Mouse (Mus musculus): ENCODE data around the gene Dot1l. TPM values are rescaled to one million over a fixed set of nuclear protein-coding genes. Genes with fewer than 3 reads are reported as not detected.

Gene Dot1l
- polyA plus RNA-seq, 1 experiment = 20.6 TPM

DNA sequence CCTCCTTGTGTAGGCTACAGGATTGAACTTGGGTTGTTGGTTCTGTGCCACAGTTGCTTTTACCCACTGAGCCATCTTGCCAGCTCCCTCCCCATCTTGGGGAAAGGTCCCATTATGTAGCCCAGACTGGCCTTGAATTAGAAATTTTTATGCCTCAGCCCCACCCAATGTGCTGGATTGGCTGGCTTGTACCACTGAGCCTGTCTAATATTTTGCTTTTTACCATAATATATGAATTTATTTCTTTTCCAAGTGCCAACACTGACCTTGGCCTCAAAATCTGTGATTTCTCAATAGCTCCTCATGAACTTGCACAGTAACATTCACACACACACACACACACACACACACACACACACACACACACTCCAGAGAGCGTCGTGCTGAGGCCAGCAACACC lies 10.7 kb downstream of the Dot1l start:
- H3K27me3 ChIP-seq (ENCODE audit: control insufficient read depth, insufficient read depth, insufficient read length) = no peaks in the 10 kb centered on the region
- H3K4me3 ChIP-seq = no peak overlapping the region
- H3K4me2 ChIP-seq (ENCODE audit: low read depth) = no peak overlapping the region
- peaks cover 23% of the 10 kb centered on the region for H3K36me3 ChIP-seq (ENCODE audit: control insufficient read depth, insufficient read depth)
- H3K79me2 ChIP-seq (ENCODE audit: control insufficient read depth, insufficient read depth) = peaks cover 52% of the 10 kb centered on the region
- TF ChIP-seq MYOD1 (IDR thresholded peaks at IDR 0.05; ENCODE audit: control insufficient read depth in 1 of 3, insufficient read length in 2 of 3, low read depth in 2 of 3) (no peak), TCF3 (IDR thresholded peaks at IDR 0.05; ENCODE audit: insufficient read length, low read depth) (no peak), MYOG (IDR thresholded peaks at IDR 0.05; ENCODE audit: control insufficient read depth in 1 of 3, insufficient read depth in 1 of 3, insufficient read length in 2 of 3, low read depth in 2 of 3) (no peak), USF1 (IDR thresholded peaks at IDR 0.05; ENCODE audit: low read depth) (no peak), REST (IDR thresholded peaks at IDR 0.05; ENCODE audit: insufficient read depth, insufficient read length) (no peak), MAX (IDR thresholded peaks at IDR 0.05; ENCODE audit: low read depth) (no peak), TCF12 (IDR thresholded peaks at IDR 0.05; ENCODE audit: insufficient read depth, poor library complexity, severe bottlenecking) (no peak), E2F4 (IDR thresholded peaks at IDR 0.05; ENCODE audit: insufficient read depth) (no peak), SRF (IDR thresholded peaks at IDR 0.05; ENCODE audit: control insufficient read depth, insufficient read length, low read depth) (no peak), POLR2A (IDR thresholded peaks at IDR 0.05; ENCODE audit: insufficient read length, low read depth) (no peak), CEBPB (IDR thresholded peaks at IDR 0.05; ENCODE audit: insufficient read depth, poor library complexity, severe bottlenecking) (no peak), POLR2AphosphoS2 (IDR thresholded peaks at IDR 0.05; ENCODE audit: insufficient read length, low read depth) (no peak)
- no peak overlapping the region for H3ac ChIP-seq (ENCODE audit: control insufficient read depth, insufficient read length)

- H3ac ChIP-seq (ENCODE audit: control insufficient read depth, insufficient read length) = no peak overlapping the region
- no peak overlapping the region for H3K4me2 ChIP-seq (ENCODE audit: low read depth)
- H3K27me3 ChIP-seq (ENCODE audit: control insufficient read depth, insufficient read depth, insufficient read length) = no peaks in the 10 kb centered on the region
- TF ChIP-seq REST (IDR thresholded peaks at IDR 0.05; ENCODE audit: insufficient read depth, insufficient read length) (no peak), SRF (IDR thresholded peaks at IDR 0.05; ENCODE audit: control insufficient read depth, insufficient read length, low read depth) (no peak), MYOG (IDR thresholded peaks at IDR 0.05; ENCODE audit: control insufficient read depth in 1 of 3, insufficient read depth in 1 of 3, insufficient read length in 2 of 3, low read depth in 2 of 3) (no peak), MAX (IDR thresholded peaks at IDR 0.05; ENCODE audit: low read depth) (no peak), MYOD1 (IDR thresholded peaks at IDR 0.05; ENCODE audit: control insufficient read depth in 1 of 3, insufficient read length in 2 of 3, low read depth in 2 of 3) (no peak), TCF3 (IDR thresholded peaks at IDR 0.05; ENCODE audit: insufficient read length, low read depth) (no peak)
- peaks cover 26% of the 10 kb centered on the region for H3K36me3 ChIP-seq (ENCODE audit: control insufficient read depth, insufficient read depth)
- H3K4me3 ChIP-seq = no peak overlapping the region
- H3K79me2 ChIP-seq (ENCODE audit: control insufficient read depth, insufficient read depth) = peaks cover 46% of the 10 kb centered on the region
These were observed 11.3 kb downstream of the Dot1l start for GRCm38 (mm10) chr10:80766161-80766815.

GRCm38 (mm10) chr10:80768365-80768764 lies 13.4 kb downstream of the Dot1l start:
- Histone ChIP-seq H3ac (ENCODE audit: control insufficient read depth, insufficient read length) (no peak overlapping the region), H3K36me3 (ENCODE audit: control insufficient read depth, insufficient read depth) (peaks cover 27% of the 10 kb centered on the region), H3K27me3 (ENCODE audit: control insufficient read depth, insufficient read depth, insufficient read length) (no peaks in the 10 kb centered on the region), H3K79me2 (ENCODE audit: control insufficient read depth, insufficient read depth) (peaks cover 26% of the 10 kb centered on the region), H3K4me3 (no peak overlapping the region), H3K4me2 (ENCODE audit: low read depth) (no peak overlapping the region)
- TF ChIP-seq E2F4 (IDR thresholded peaks at IDR 0.05; ENCODE audit: insufficient read depth) = no peak
- TF ChIP-seq MAX (IDR thresholded peaks at IDR 0.05; ENCODE audit: low read depth) = no peak
- no peak for TF ChIP-seq SRF (IDR thresholded peaks at IDR 0.05; ENCODE audit: control insufficient read depth, insufficient read length, low read depth)
- no peak for TF ChIP-seq MYOG (IDR thresholded peaks at IDR 0.05; ENCODE audit: control insufficient read depth in 1 of 3, insufficient read depth in 1 of 3, insufficient read length in 2 of 3, low read depth in 2 of 3)
- TF ChIP-seq POLR2A (IDR thresholded peaks at IDR 0.05; ENCODE audit: insufficient read length, low read depth) = no peak
- no peak for TF ChIP-seq USF1 (IDR thresholded peaks at IDR 0.05; ENCODE audit: low read depth)
- TF ChIP-seq TCF12 (IDR thresholded peaks at IDR 0.05; ENCODE audit: insufficient read depth, poor library complexity, severe bottlenecking) = no peak
- no peak for TF ChIP-seq TCF3 (IDR thresholded peaks at IDR 0.05; ENCODE audit: insufficient read length, low read depth)
- no peak for TF ChIP-seq REST (IDR thresholded peaks at IDR 0.05; ENCODE audit: insufficient read depth, insufficient read length)
- TF ChIP-seq CEBPB (IDR thresholded peaks at IDR 0.05; ENCODE audit: insufficient read depth, poor library complexity, severe bottlenecking) = no peak

DNA sequence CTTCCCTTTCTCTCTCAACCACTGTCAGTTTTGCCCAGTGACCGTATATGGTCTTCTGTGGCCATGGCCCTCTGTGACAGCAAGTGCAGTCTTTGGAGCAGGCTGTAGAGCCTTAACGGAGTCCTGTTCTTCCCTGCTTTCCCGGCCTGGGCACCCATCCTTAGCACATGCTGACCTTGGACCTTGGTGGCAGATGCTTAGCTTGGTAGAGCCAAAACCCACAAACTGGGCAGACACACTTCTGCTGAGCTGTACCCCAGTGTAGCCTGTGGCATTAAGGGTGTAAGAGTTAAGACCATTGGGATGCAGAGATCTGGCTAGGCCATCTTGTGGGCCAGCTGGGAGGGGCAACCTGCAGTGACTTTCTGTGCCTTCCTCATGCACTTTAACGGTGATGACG lies 18.8 kb downstream of the Dot1l start:
- Histone ChIP-seq H3K4me3 (no peak overlapping the region), H3K4me2 (ENCODE audit: low read depth) (peak overlapping the region; percentile 7), H3K36me3 (ENCODE audit: control insufficient read depth, insufficient read depth) (peaks cover 30% of the 10 kb centered on the region), H3K79me2 (ENCODE audit: control insufficient read depth, insufficient read depth) (no peaks in the 10 kb centered on the region), H3K27me3 (ENCODE audit: control insufficient read depth, insufficient read depth, insufficient read length) (no peaks in the 10 kb centered on the region), H3ac (ENCODE audit: control insufficient read depth, insufficient read length) (no peak overlapping the region)
- TF ChIP-seq REST (IDR thresholded peaks at IDR 0.05; ENCODE audit: insufficient read depth, insufficient read length) (no peak), E2F4 (IDR thresholded peaks at IDR 0.05; ENCODE audit: insufficient read depth) (no peak), MYOD1 (IDR thresholded peaks at IDR 0.05; ENCODE audit: control insufficient read depth in 1 of 3, insufficient read length in 2 of 3, low read depth in 2 of 3) (no peak), POLR2AphosphoS2 (IDR thresholded peaks at IDR 0.05; ENCODE audit: insufficient read length, low read depth) (no peak), MAX (IDR thresholded peaks at IDR 0.05; ENCODE audit: low read depth) (no peak), CEBPB (IDR thresholded peaks at IDR 0.05; ENCODE audit: insufficient read depth, poor library complexity, severe bottlenecking) (no peak), MYOG (IDR thresholded peaks at IDR 0.05; ENCODE audit: control insufficient read depth in 1 of 3, insufficient read depth in 1 of 3, insufficient read length in 2 of 3, low read depth in 2 of 3) (no peak), SRF (IDR thresholded peaks at IDR 0.05; ENCODE audit: control insufficient read depth, insufficient read length, low read depth) (no peak), POLR2A (IDR thresholded peaks at IDR 0.05; ENCODE audit: insufficient read length, low read depth) (no peak), USF1 (IDR thresholded peaks at IDR 0.05; ENCODE audit: low read depth) (no peak), TCF3 (IDR thresholded peaks at IDR 0.05; ENCODE audit: insufficient read length, low read depth) (no peak), TCF12 (IDR thresholded peaks at IDR 0.05; ENCODE audit: insufficient read depth, poor library complexity, severe bottlenecking) (no peak)
